Mouse (Mus musculus) limb, embryonic 11.5 days (tissue): ENCODE data around the gene Rassf5. TPM values are rescaled to one million over a fixed set of nuclear protein-coding genes. Genes with fewer than 3 reads are reported as not detected.
"Not testable (repeated sequence)": the region's sequence is repeated elsewhere in the genome, so short reads cannot be mapped to it uniquely, and the experiment has no call there.

Source experiments
- ATAC-seq: fragments of 200-750 bp; cut with Nextera tagmentation; 2 replicates; pipeline ENCODE4 v1.8.0; 2017; ENCODE audit warnings: low read depth; ENCODE audit not compliant: insufficient number of reproducible peaks, low FRiP score, low TSS enrichment
- DNase-seq: peaks from one replicate; pipeline ENCODE4 v3.0.0-alpha.2; 2015; ENCODE audit warnings: low spot score
- H3K27ac ChIP-seq: fragments of 300-500 bp; sonication (generic); replicated peaks from 2 replicates; pipeline ENCODE4 v1.5.1; 2014; ENCODE audit warnings: low read depth, mild to moderate bottlenecking, low read length
- H3K27me3 ChIP-seq: fragments of 300-500 bp; sonication (generic); 2 replicates; pipeline ENCODE4 v1.6.1; 2014; ENCODE audit warnings: mild to moderate bottlenecking, low read length, mixed read lengths; ENCODE audit not compliant: control insufficient read depth, insufficient read depth
- H3K36me3 ChIP-seq: fragments of 300-500 bp; sonication (generic); 2 replicates; pipeline ENCODE4 v1.6.1; 2014; ENCODE audit warnings: mild to moderate bottlenecking, low read length, moderate library complexity, mixed read lengths; ENCODE audit not compliant: control insufficient read depth, insufficient read depth
- H3K4me1 ChIP-seq: fragments of 300-500 bp; sonication (generic); 2 replicates; pipeline ENCODE4 v1.6.1; 2014; ENCODE audit warnings: low read length, mixed read lengths; ENCODE audit not compliant: control insufficient read depth, insufficient read depth
- H3K4me2 ChIP-seq: fragments of 300-500 bp; sonication (generic); 2 replicates; pipeline ENCODE4 v1.6.1; 2014; ENCODE audit warnings: low read depth, mild to moderate bottlenecking, moderate library complexity; ENCODE audit not compliant: severe bottlenecking
- H3K4me3 ChIP-seq: fragments of 300-500 bp; sonication (generic); 2 replicates; pipeline ENCODE4 v1.5.1; 2014; ENCODE audit warnings: low read depth, low read length
- H3K9ac ChIP-seq: fragments of 300-500 bp; sonication (generic); 2 replicates; pipeline ENCODE4 v1.6.1; 2014; ENCODE audit warnings: mild to moderate bottlenecking, low read length
- H3K9me3 ChIP-seq: fragments of 300-500 bp; sonication (generic); 2 replicates; pipeline ENCODE4 v1.6.1; 2016; ENCODE audit warnings: low read length; ENCODE audit not compliant: control insufficient read depth
- WGBS: fragments of 180-500 bp; shearing (Covaris S2); extraction: QIAGEN DNeasy Blood & Tissue Kit; methylation state at CpG from one replicate; pipeline ENCODE4 v1.1.7; 2014; 5-methylcytosine and 5-hydroxymethylcytosine counted together
- polyA plus RNA-seq: library from polyadenylated mRNA; unstranded; fragments of >200 nt; fragmentation: Nextera tagmentation; extraction: Ambion mirVana; gene quantifications from 2 replicates; pipeline ENCODE4 v1.2.1, GENCODE M21; 2014

Gene Rassf5
- polyA plus RNA-seq, 1 experiment from 2014 or later: 1.2 TPM

GRCm38 (mm10) chr1:131269797-131270578 lies 24.9 kb upstream of the Rassf5 start:
- Histone ChIP-seq H3K9ac (no peak overlapping the region), H3K27me3 (no peaks in the 10 kb centered on the region), H3K4me1 (peaks cover 3% of the 10 kb centered on the region; the same call in 1 of the 2 replicates), H3K36me3 (no peaks in the 10 kb centered on the region), H3K4me3 (no peak overlapping the region), H3K9me3 (no peaks in the 10 kb centered on the region), H3K4me2 (no peak overlapping the region; the same call in 1 of the 2 replicates), H3K27ac (no peak overlapping the region)
- peak; percentile 88 for DNase-seq
- no peak for ATAC-seq
- WGBS: 23% methylated on average over 22 of the region's 22 CpGs

- H3K4me1 ChIP-seq: peaks cover 3% of the 10 kb centered on the region; the same call in 1 of the 2 replicates
- no peak overlapping the region for H3K27ac ChIP-seq
- no peak for DNase-seq
- no peak overlapping the region for H3K9ac ChIP-seq
- 84% methylated on average over 10 of the region's 10 CpGs for WGBS
- H3K27me3 ChIP-seq: no peaks in the 10 kb centered on the region
- no peaks in the 10 kb centered on the region for H3K36me3 ChIP-seq
- no peaks in the 10 kb centered on the region for H3K9me3 ChIP-seq
- H3K4me2 ChIP-seq: no peak overlapping the region
- ATAC-seq: no peak
- H3K4me3 ChIP-seq: no peak overlapping the region
Measured at GRCm38 (mm10) chr1:131268776-131269175, 23.7 kb upstream of the Rassf5 start.

- Histone ChIP-seq H3K27me3 (no peaks in the 10 kb centered on the region), H3K9ac (no peak overlapping the region), H3K36me3 (no peaks in the 10 kb centered on the region), H3K27ac (no peak overlapping the region), H3K4me2 (no peak overlapping the region), H3K4me3 (no peak overlapping the region), H3K9me3 (no peaks in the 10 kb centered on the region), H3K4me1 (no peaks in the 10 kb centered on the region)
- ATAC-seq (no peak), DNase-seq (no peak)
- WGBS: 74% methylated on average over 12 of the region's 12 CpGs
Measured at GRCm38 (mm10) chr1:131263905-131264304, 18.8 kb upstream of the Rassf5 start.

GRCm38 (mm10) chr1:131260309-131260656 lies 15.2 kb upstream of the Rassf5 start:
- DNase-seq: peak; percentile 87
- H3K36me3 ChIP-seq: no peaks in the 10 kb centered on the region
- no peaks in the 10 kb centered on the region for H3K9me3 ChIP-seq
- no peak; the same call in 1 of the 2 replicates for ATAC-seq
- no peak overlapping the region for H3K4me3 ChIP-seq
- H3K27me3 ChIP-seq: no peaks in the 10 kb centered on the region
- H3K4me2 ChIP-seq: no peak overlapping the region
- no peak overlapping the region for H3K9ac ChIP-seq
- WGBS: 27% methylated on average over 10 of the region's 10 CpGs
- no peak overlapping the region for H3K27ac ChIP-seq
- no peaks in the 10 kb centered on the region for H3K4me1 ChIP-seq

- WGBS: 58% methylated on average over 10 of the region's 10 CpGs
- no peaks in the 10 kb centered on the region for H3K4me1 ChIP-seq
- H3K36me3 ChIP-seq: no peaks in the 10 kb centered on the region
- H3K4me3 ChIP-seq: no peak overlapping the region
- no peak for DNase-seq
- H3K9ac ChIP-seq: no peak overlapping the region
- H3K4me2 ChIP-seq: no peak overlapping the region
- no peaks in the 10 kb centered on the region for H3K27me3 ChIP-seq
- H3K27ac ChIP-seq: no peak overlapping the region
- H3K9me3 ChIP-seq: no peaks in the 10 kb centered on the region
- no peak for ATAC-seq
Measured at GRCm38 (mm10) chr1:131259632-131260308, 14.7 kb upstream of the Rassf5 start.

GRCm38 (mm10) chr1:131257288-131257687 lies 12.2 kb upstream of the Rassf5 start:
- no peak for DNase-seq
- no peaks in the 10 kb centered on the region for H3K27me3 ChIP-seq
- no peak overlapping the region for H3K4me3 ChIP-seq
- H3K4me2 ChIP-seq: no peak overlapping the region
- H3K4me1 ChIP-seq: no peaks in the 10 kb centered on the region
- no peak for ATAC-seq
- H3K9ac ChIP-seq: no peak overlapping the region
- H3K36me3 ChIP-seq: no peaks in the 10 kb centered on the region
- 88% methylated on average over 6 of the region's 6 CpGs for WGBS
- H3K9me3 ChIP-seq: no peaks in the 10 kb centered on the region
- H3K27ac ChIP-seq: no peak overlapping the region

- H3K36me3 ChIP-seq, H3K4me1 ChIP-seq, H3K27ac ChIP-seq, H3K27me3 ChIP-seq, H3K9me3 ChIP-seq, DNase-seq, H3K9ac ChIP-seq, ATAC-seq, H3K4me3 ChIP-seq, H3K4me2 ChIP-seq: not testable (repeated sequence)
- 78% methylated on average over 7 of the region's 7 CpGs for WGBS
Measured at GRCm38 (mm10) chr1:131252516-131253250, 7.6 kb upstream of the Rassf5 start.
